Mouse (Mus musculus) small intestine, adult 2 months (tissue): ENCODE results near the gene Kctd2. TPM values are rescaled to one million over a fixed set of nuclear protein-coding genes. Genes with fewer than 3 reads are reported as not detected.
A peak's percentile ranks its signal among the peaks of the same experiment; 100 is the strongest.

Experiments
- H3K27ac ChIP-seq: fragments of 200-500 bp; 2 replicates; pipeline ENCODE4 v1.5.1; 2012; ENCODE audit warnings: low read depth, low read length, control low read depth, inconsistent platforms; ENCODE audit not compliant: insufficient read depth
- H3K27me3 ChIP-seq: fragments of 200-500 bp; 2 replicates; pipeline ENCODE4 v1.6.1; 2012; ENCODE audit warnings: mild to moderate bottlenecking, moderate library complexity, low read length, inconsistent platforms; ENCODE audit not compliant: control insufficient read depth, insufficient read depth
- H3K36me3 ChIP-seq: fragments of 200-500 bp; 2 replicates; pipeline ENCODE4 v1.6.1; 2012; ENCODE audit warnings: mild to moderate bottlenecking, low read length, control low read depth, inconsistent platforms; ENCODE audit not compliant: control insufficient read depth, insufficient read depth
- H3K4me1 ChIP-seq: fragments of 200-500 bp; 2 replicates; pipeline ENCODE4 v1.6.1; 2012; ENCODE audit warnings: low read length, inconsistent platforms, mixed read lengths; ENCODE audit not compliant: control insufficient read depth, insufficient read depth, insufficient read length
- H3K4me3 ChIP-seq: fragments of 200-500 bp; 2 replicates; pipeline ENCODE4 v1.5.1; 2012; ENCODE audit warnings: low read depth, mild to moderate bottlenecking, control low read depth, inconsistent platforms, low read length, moderate library complexity
- CTCF ChIP-seq: fragments of 200-500 bp; IDR thresholded peaks from 2 replicates; pipeline ENCODE4 v1.5.1; 2012; ENCODE audit warnings: low read depth, mild to moderate bottlenecking, control low read depth, inconsistent platforms, low read length, moderate library complexity, mixed read lengths; ENCODE audit not compliant: insufficient replicate concordance, insufficient read length; ENCODE audit errors: extremely low read depth
- POLR2A ChIP-seq: fragments of 200-500 bp; IDR thresholded peaks from 2 replicates; pipeline ENCODE4 v1.6.1; 2012; ENCODE audit warnings: low read depth, mild to moderate bottlenecking, control low read depth, inconsistent platforms, low read length, moderate library complexity
- WGBS: fragments of 180-500 bp; shearing (Covaris S2); methylation state at CpG from one replicate; pipeline ENCODE4 v1.1.7; 2018; 5-methylcytosine and 5-hydroxymethylcytosine counted together
- polyA plus RNA-seq: library from polyadenylated mRNA; depleted of rRNA; stranded (reverse); fragments of >200 nt; gene quantifications from 2 replicates; pipeline ENCODE4 v1.2.3, GENCODE M21; 2012

The Kctd2 gene
- polyA plus RNA-seq, 1 experiment, result 27.3 TPM

DNA sequence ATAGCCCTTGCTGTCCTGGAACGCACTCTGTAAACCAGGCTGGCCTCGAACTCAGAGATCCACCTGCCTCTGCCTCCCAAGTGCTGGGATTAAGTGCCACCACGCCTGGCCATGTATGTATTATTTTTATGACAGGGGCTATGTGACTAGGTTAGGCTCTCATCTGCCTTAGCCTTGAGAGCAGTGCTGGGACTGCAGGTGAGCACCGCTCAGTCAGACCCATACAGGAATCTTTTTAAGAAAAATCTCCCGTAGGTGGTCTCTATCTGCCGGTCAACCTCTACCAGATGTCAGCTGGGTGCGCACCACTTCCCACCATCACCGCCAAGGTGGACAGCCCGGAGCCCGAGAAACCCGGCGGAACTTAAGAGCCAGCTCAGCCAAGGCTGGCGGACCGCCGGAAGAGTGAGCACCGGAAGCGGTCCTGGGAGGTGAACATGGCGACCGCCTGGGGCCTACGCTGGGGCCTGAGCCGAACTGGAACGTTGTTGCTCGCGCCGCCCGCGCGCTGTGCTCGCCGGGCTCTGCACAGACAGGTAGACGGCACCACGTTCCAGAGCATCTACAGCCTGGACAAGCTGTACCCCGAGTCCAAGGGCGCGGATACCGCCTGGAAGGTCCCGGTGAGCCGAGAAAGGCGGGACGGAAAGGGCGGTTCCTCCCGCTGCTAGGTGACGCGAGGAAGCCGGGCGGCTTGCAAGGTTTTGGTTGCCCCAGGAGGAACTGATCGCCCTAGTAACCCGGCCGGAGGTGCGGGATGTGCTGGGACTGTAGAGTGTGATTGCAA lies 16.4 kb upstream of the Kctd2 start, which contains the start of gene Mrpl58:
Gene Mrpl58 (plus strand): TSS at position 415 of the 787 bp plus-strand sequence.
- Histone ChIP-seq H3K36me3 (peaks cover 2% of the 10 kb centered on the region; the same call in 1 of the 2 replicates), H3K27ac (peak within 1 kb of the TSS; percentile 73), H3K4me3 (peak within 1 kb of the TSS; percentile 74), H3K27me3 (no peaks in the 10 kb centered on the region), H3K4me1 (peaks cover 3% of the 10 kb centered on the region; the same call in 1 of the 2 replicates)
- WGBS, result 3% methylated on average over 50 of the region's 50 CpGs
- no peak for TF ChIP-seq CTCF
- TF ChIP-seq POLR2A, result peak; percentile 37

DNA sequence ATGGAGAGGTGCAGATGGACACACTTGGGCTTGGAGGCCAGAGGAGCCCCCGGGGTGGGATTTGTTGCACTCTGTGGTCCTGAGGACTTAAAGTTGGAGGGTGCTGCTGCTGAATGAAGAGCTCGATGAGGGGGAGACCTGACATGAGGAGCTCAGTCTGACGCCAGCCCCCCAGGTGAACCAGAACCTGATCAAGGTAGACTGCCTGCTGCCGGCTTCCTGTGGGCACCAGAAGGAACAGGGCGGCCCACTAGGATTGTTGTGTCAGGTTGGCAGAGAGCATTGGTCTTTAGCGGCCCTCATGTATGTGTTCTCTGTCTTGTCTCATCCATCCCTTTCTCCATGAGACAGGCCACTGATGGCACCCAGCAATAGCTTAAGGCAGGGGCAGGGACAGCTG lies 14.2 kb upstream of the Kctd2 start:
- TF ChIP-seq CTCF (no peak), POLR2A (no peak)
- H3K4me1 ChIP-seq, result peaks cover 3% of the 10 kb centered on the region; the same call in 1 of the 2 replicates
- no peaks in the 10 kb centered on the region for H3K27me3 ChIP-seq
- no peak overlapping the region for H3K4me3 ChIP-seq
- WGBS, result 96% methylated on average over 6 of the region's 6 CpGs
- no peak overlapping the region for H3K27ac ChIP-seq
- peaks cover 15% of the 10 kb centered on the region; the same call in 1 of the 2 replicates for H3K36me3 ChIP-seq

DNA sequence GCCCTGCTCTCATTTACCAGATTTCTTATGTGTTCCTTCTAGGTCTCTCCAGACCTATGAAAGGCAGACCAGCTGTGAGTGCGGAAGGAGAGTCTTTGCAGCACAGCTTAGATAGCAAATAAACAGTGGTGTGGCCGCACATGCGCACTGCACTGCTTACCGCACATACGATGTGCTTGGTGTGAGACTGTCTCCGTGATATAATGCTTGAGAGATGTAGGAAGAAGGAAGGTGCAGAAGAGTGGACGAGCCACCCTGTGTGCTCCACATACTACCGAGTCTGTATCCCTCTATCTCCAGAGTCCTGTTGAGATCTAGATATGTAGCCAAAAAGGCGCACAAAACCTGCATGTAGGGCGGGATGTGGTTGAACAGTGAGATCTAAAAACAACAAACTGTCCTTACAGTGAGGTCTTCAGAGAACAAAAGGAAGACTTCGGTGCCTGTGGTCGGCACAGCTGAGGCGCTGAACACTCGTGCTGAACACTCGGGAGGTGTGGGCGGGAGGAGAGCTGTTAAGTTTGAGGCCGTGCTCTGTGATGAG lies 13.0 kb upstream of the Kctd2 start:
- Histone ChIP-seq H3K27me3 (no peaks in the 10 kb centered on the region), H3K4me1 (peaks cover 3% of the 10 kb centered on the region; the same call in 1 of the 2 replicates), H3K27ac (peak overlapping the region; percentile 41; the same call in 1 of the 2 replicates), H3K36me3 (peaks cover 18% of the 10 kb centered on the region; the same call in 1 of the 2 replicates), H3K4me3 (no peak overlapping the region)
- no peak for TF ChIP-seq CTCF
- TF ChIP-seq POLR2A, result no peak
- 84% methylated on average over 17 of the region's 17 CpGs for WGBS

DNA sequence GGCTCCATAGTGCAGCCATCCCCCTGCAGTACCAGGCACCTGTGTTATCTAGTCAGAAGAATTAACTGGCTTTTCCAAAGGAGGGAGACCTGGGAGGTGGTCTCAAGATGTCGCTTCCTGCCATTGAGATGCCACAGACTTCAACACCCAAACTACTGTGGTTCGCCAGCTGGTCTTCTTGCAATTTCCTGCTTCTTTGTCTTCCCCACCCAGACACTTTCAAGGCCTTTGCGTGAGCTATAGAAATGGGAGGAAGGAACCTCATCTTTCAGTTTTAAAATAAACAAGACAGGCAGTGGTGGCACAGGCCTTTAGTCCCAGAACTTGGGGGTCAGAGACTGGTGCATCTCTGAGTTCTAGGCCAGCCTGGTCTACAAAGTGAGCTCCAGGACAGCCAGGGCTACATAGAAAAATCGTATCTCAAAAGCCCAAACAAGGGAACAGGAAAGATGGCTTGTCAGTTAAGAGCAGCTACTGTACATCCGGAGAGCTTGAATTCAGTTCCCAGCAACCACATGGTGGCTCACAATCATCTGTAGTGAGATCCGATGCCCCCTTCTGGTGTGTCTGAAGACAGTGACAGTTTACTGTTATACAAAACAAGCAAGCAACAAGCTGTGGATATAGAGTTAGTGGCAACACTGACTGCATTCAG lies 11.5 kb upstream of the Kctd2 start:
- Histone ChIP-seq H3K4me1 (peaks cover 3% of the 10 kb centered on the region; the same call in 1 of the 2 replicates), H3K36me3 (peaks cover 18% of the 10 kb centered on the region; the same call in 1 of the 2 replicates), H3K27ac (peak overlapping the region; percentile 60), H3K27me3 (no peaks in the 10 kb centered on the region), H3K4me3 (no peak overlapping the region)
- WGBS, result 79% methylated on average over 6 of the region's 6 CpGs
- TF ChIP-seq CTCF (no peak), POLR2A (no peak)

DNA sequence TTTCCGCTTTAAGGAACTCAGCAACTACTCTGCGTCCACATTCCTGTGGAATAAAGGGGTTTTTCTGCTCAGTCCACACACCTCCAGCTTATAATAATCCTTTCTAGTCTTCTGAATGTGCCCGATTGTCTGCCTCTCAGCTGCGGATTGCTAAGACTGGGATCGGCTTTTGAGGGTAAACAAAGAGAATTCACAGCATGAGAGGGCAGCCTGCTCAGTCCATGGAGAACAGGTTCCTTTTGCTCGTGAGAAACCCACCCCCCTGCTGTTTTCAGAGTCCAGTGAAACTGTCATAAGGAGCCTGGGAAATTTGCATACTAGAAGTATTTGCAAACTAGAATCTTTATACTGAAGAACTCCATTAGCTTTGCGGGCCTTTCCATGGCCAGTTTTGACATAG lies 10.4 kb upstream of the Kctd2 start:
- no peak overlapping the region for H3K27ac ChIP-seq
- peaks cover 18% of the 10 kb centered on the region; the same call in 1 of the 2 replicates for H3K36me3 ChIP-seq
- H3K27me3 ChIP-seq, result no peaks in the 10 kb centered on the region
- H3K4me1 ChIP-seq, result peaks cover 2% of the 10 kb centered on the region; the same call in 1 of the 2 replicates
- TF ChIP-seq POLR2A (no peak), CTCF (no peak)
- 89% methylated on average over 7 of the region's 7 CpGs for WGBS
- H3K4me3 ChIP-seq, result no peak overlapping the region

DNA sequence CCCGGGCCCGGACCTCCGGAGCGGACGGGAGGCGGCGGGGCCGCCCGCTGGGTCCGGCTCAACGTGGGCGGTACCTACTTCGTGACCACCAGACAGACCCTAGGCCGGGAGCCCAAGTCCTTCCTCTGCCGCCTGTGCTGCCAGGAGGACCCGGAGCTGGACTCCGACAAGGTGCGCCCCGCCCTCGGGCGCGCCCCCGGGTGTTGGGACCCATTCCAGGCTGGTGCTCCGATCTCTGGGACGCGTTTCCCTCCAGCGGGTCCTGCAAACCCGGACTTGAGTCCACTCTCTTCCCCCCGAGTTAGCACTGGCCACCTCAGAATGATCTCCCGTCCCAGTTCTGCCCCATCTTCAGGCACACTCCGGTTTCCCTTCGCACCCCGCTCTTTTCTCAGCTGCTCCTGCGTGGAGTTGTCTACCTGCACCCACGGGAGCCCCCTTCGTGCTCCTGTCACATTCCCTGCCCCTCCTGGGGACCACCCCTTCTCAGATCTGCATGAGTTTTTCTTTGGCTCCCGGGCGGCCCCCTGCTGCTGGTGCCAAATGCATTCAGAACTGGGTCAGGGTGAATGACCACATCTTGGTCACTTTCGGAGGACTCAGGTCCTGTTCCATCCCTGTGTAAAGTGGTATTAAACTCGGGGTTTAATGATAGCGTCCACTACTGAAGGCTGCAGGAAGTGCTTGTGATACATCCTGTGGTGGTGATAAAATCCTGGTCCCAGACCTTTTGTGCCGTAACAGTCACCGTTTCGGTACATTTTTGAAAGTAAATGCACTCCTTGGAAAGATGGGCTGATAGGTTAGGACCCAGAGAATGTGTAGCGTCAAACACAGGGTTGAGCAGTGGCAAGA lies 635 bp downstream of the Kctd2 start:
- H3K27me3 ChIP-seq, result no peaks in the 10 kb centered on the region
- under 1% methylated on average over 44 of the region's 45 CpGs for WGBS
- TF ChIP-seq POLR2A, result no peak
- peak; percentile 23; the same call in 1 of the 2 replicates for TF ChIP-seq CTCF
- peaks cover 33% of the 10 kb centered on the region for H3K36me3 ChIP-seq
- H3K4me1 ChIP-seq, result peaks cover 17% of the 10 kb centered on the region; the same call in 1 of the 2 replicates
- peak overlapping the region; percentile 94 for H3K27ac ChIP-seq
- H3K4me3 ChIP-seq, result peak overlapping the region; percentile 94
